Mouse (Mus musculus): ENCODE results near the gene Cenpx.

Cenpx gene

GRCm38 (mm10) chr11:120723509-120723908 is 10.0 kb upstream of the Cenpx start:
- DNase-seq = no peak

GRCm38 (mm10) chr11:120722761-120723382 is 9.3 kb upstream of the Cenpx start:
- no peak for DNase-seq

- no peak for DNase-seq
Observed at GRCm38 (mm10) chr11:120722067-120722630, 8.6 kb upstream of the Cenpx start.

GRCm38 (mm10) chr11:120721124-120722066 is 7.9 kb upstream of the Cenpx start, which contains the start of gene Rac3:
Gene Rac3, plus strand, starts transcription at chr11:120721470.
- DNase-seq = peak; percentile 88 to 91

GRCm38 (mm10) chr11:120720450-120720849 is 6.9 kb upstream of the Cenpx start:
- peak; percentile 94 to 99 for DNase-seq

- DNase-seq = peak in 1 of 2 experiments; percentile 42
Observed at GRCm38 (mm10) chr11:120719841-120720376, 6.4 kb upstream of the Cenpx start.

GRCm38 (mm10) chr11:120719242-120719641 is 5.7 kb upstream of the Cenpx start:
- DNase-seq = peak in 1 of 2 experiments; percentile 57

GRCm38 (mm10) chr11:120715131-120715530 is 1.6 kb upstream of the Cenpx start:
- DNase-seq = no peak

- DNase-seq = no peak
Observed at GRCm38 (mm10) chr11:120714546-120714945, 1.0 kb upstream of the Cenpx start.

- DNase-seq = peak; percentile 68 to 74
Observed at GRCm38 (mm10) chr11:120712771-120713568, 568 bp downstream of the Cenpx start.

GRCm38 (mm10) chr11:120711980-120712604 is 1.4 kb downstream of the Cenpx start:
- DNase-seq = no peak

GRCm38 (mm10) chr11:120710672-120711071 is 2.9 kb downstream of the Cenpx start:
- DNase-seq = no peak

GRCm38 (mm10) chr11:120709551-120709950 is 4.0 kb downstream of the Cenpx start:
- no peak for DNase-seq

- DNase-seq = no peak
Observed at GRCm38 (mm10) chr11:120707969-120708368, 5.6 kb downstream of the Cenpx start.

GRCm38 (mm10) chr11:120707225-120707624 is 6.3 kb downstream of the Cenpx start:
- no peak for DNase-seq

GRCm38 (mm10) chr11:120706120-120706519 is 7.4 kb downstream of the Cenpx start:
- DNase-seq = no peak

GRCm38 (mm10) chr11:120704486-120705325 is 8.8 kb downstream of the Cenpx start:
- no peak for DNase-seq

- DNase-seq = no peak
Observed at GRCm38 (mm10) chr11:120703696-120704454, 9.7 kb downstream of the Cenpx start.

GRCm38 (mm10) chr11:120697741-120698140 is 15.8 kb downstream of the Cenpx start:
- no peak for DNase-seq

GRCm38 (mm10) chr11:120696568-120696967 is 17.0 kb downstream of the Cenpx start:
- DNase-seq = peak in 1 of 2 experiments; percentile 49

Measured in cerebellum, postnatal 14 days (tissue).